Mouse (Mus musculus) colon, adult 2 months (tissue): ENCODE measurements around the gene Brat1. TPM values are rescaled to one million over a fixed set of nuclear protein-coding genes. Genes with fewer than 3 reads are reported as not detected.

Source experiments
- polyA plus RNA-seq: library from polyadenylated mRNA; depleted of rRNA; stranded (reverse); fragments of >200 nt; gene quantifications from 2 replicates; pipeline ENCODE4 v1.2.3, GENCODE M21; 2012; rRNA removed

Brat1 gene
- polyA plus RNA-seq, result 27.1 and 30.0 TPM in 2 replicates

DNA sequence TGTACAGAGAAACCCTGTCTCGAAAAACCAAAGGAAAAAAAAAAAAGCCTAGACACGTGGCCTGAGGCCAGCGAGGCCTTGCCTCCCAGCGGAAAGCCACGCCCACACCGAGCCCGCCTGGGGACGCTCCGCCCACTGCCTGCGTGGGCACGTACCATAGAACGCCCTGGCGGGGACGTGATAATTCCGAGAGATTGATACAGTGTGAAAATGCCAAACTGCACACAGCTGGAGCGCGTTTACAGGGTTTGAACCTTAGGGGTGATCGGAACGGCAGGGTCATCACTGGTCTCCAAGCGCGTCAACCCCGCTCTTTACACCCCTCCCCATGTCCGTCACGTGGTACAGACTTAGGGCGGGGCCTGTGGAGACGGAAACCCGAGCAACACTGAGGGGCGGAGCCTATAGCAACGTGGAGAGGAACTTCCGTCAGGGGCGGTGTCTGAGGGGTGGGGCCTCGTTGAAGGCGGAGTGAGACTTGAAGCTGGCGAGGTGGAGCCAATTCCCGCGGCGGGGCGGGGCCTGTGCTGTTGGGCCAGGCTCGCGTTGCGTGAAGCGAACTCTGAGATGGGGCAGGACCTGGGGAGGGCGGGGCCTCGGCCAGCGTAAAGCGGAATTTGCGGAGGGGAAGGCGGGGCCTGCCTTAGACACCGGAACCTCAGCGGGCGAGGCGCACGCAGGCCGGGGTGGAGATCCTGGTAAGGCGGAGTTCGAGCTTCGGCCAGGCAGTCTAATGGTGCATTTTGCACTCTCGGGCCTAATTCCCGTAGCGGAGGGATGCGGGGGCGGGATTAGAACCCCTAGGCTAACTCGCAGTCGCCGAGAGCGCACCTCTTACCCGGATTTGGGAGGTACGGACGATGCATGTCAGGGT is at the start of gene Brat1:
Gene Brat1, plus strand, starts transcription at position 634 of the 874 bp plus-strand sequence.

GRCm38 (mm10) chr5:140702103-140702513 is 2.7 kb upstream of the Brat1 start, which contains the start of gene Iqce:
TSS of gene Iqce (minus strand) at chr5:140702378.

GRCm38 (mm10) chr5:140723822-140724221 is 19.0 kb downstream of the Brat1 start, which contains the start of gene Amz1:
TSS of gene Amz1 (plus strand) at chr5:140724127.

Other genes starting within 250 kb of the Brat1 start
- gene Chst12, start 199.5 kb upstream of the Brat1 start, polyA plus RNA-seq, result 27.0 and 27.4 TPM in 2 replicates
- gene Grifin, start 139.9 kb upstream of the Brat1 start, polyA plus RNA-seq, result not detected in 2 replicates
- 66.8 and 83.1 TPM in 2 replicates for gene Lfng, start 97.7 kb upstream of the Brat1 start, polyA plus RNA-seq
- gene Ttyh3, start 56.0 kb upstream of the Brat1 start, polyA plus RNA-seq, result 55.3 and 55.5 TPM in 2 replicates
- gene Iqce, start 2.6 kb upstream of the Brat1 start, polyA plus RNA-seq, result 9.6 and 10.3 TPM in 2 replicates
- gene Amz1, start 19.1 kb downstream of the Brat1 start, polyA plus RNA-seq, result 3.8 and 5.5 TPM in 2 replicates
- 51.2 and 61.6 TPM in 2 replicates for gene Gna12, start 125.4 kb downstream of the Brat1 start, polyA plus RNA-seq